In genomic region chr1:78435967-78436366, GRCm38 (mm10) we compare ENCODE assay signal across 20 mouse cellular contexts. TPM values are rescaled to one million over a fixed set of nuclear protein-coding genes. Genes with fewer than 3 reads are reported as not detected.
DNase-seq lines count a peak whose midpoint lies in the region; ATAC-seq and TF ChIP-seq lines count a peak whose summit lies in the region.
"Had no signal": no experiment of that assay in that cellular context is flagged by ENCODE, and none has a peak within 500 bp of the region (broad histone marks: within the 10 kb centered on the region; RNA-seq: fewer than 3 reads in every experiment).

No protein-coding gene starts in this region.

- H3ac ChIP-seq in C2C12 (ENCODE audit: control insufficient read depth, insufficient read length, low read depth): no peak overlapping the region
- no peak overlapping the region for H3ac ChIP-seq in myocyte (ENCODE audit: control insufficient read depth, insufficient read length)

- peak overlapping the region; percentile 14; the same call in 1 of the 2 replicates for H3K27ac ChIP-seq in kidney, postnatal 0 days
- H3K27ac ChIP-seq: hindbrain, embryonic 12.5 days; left cerebral cortex, adult 2 months; limb, embryonic 10.5 days had no signal

- no peak overlapping the region for H3K9ac ChIP-seq in kidney, postnatal 0 days (ENCODE audit: low read depth, low read length)
- H3K9ac ChIP-seq: hindbrain, embryonic 12.5 days; lung, embryonic 14.5 days had no signal

- no peak for TF ChIP-seq CTCF in kidney, postnatal 0 days (IDR thresholded peaks at IDR 0.05; ENCODE audit: low read depth)
- TF ChIP-seq CTCF in C2C12 (IDR thresholded peaks at IDR 0.05; ENCODE audit: control insufficient read depth, insufficient read depth, insufficient read length): no peak

- no peak overlapping the region for H3K4me2 ChIP-seq in kidney, postnatal 0 days (ENCODE audit: low read length)
- no peak overlapping the region for H3K4me2 ChIP-seq in myocyte (ENCODE audit: low read depth)
- H3K4me2 ChIP-seq: heart, embryonic 11.5 days; hindbrain, embryonic 12.5 days; lung, embryonic 14.5 days had no signal

- no peaks in the 10 kb centered on the region for H3K36me3 ChIP-seq in kidney, postnatal 0 days (ENCODE audit: insufficient read depth, low read length)
- H3K36me3 ChIP-seq in C2C12 (ENCODE audit: control insufficient read depth, insufficient read depth): peaks cover 44% of the 10 kb centered on the region
- peaks cover 46% of the 10 kb centered on the region for H3K36me3 ChIP-seq in myocyte (ENCODE audit: control insufficient read depth, insufficient read depth)

- H3K9me3 ChIP-seq in kidney, postnatal 0 days (replicated peaks; ENCODE audit: low read length): no peaks in the 10 kb centered on the region
- H3K9me3 ChIP-seq: hindbrain, embryonic 12.5 days; limb, embryonic 10.5 days had no signal

- ATAC-seq in kidney, postnatal 0 days (replicated peaks; ENCODE audit: low FRiP score, low read depth): peak; percentile 33; the same call in 1 of the 2 replicates
- peak; percentile 74 for ATAC-seq in CD4-positive, CD25-positive, alpha-beta regulatory T cell, adult 4 months

- no peak overlapping the region for H3K4me3 ChIP-seq in kidney, postnatal 0 days (replicated peaks; ENCODE audit: low read depth, low read length)
- H3K4me3 ChIP-seq in C2C12 (ENCODE audit: insufficient read depth, poor library complexity, severe bottlenecking) (no peak overlapping the region), myocyte (no peak overlapping the region)
- H3K4me3 ChIP-seq: hindbrain, embryonic 12.5 days; left cerebral cortex, adult 2 months; limb, embryonic 10.5 days had no signal

- H3K79me2 ChIP-seq in C2C12 (ENCODE audit: control insufficient read depth, insufficient read depth): peaks cover 18% of the 10 kb centered on the region
- peaks cover 8% of the 10 kb centered on the region for H3K79me2 ChIP-seq in myocyte (ENCODE audit: control insufficient read depth, insufficient read depth)

- no peak for TF ChIP-seq POLR2A in myocyte (IDR thresholded peaks at IDR 0.05; ENCODE audit: insufficient read length, low read depth)

- H3K79me3 ChIP-seq in C2C12 (ENCODE audit: low read depth): peaks cover 6% of the 10 kb centered on the region

- no peaks in the 10 kb centered on the region for H3K27me3 ChIP-seq in kidney, postnatal 0 days (ENCODE audit: insufficient read depth, low read length)
- no peaks in the 10 kb centered on the region for H3K27me3 ChIP-seq in C2C12 (ENCODE audit: control insufficient read depth, insufficient read depth, insufficient read length)
- no peaks in the 10 kb centered on the region for H3K27me3 ChIP-seq in myocyte (ENCODE audit: control insufficient read depth, insufficient read depth, insufficient read length)
- H3K27me3 ChIP-seq: hindbrain, embryonic 12.5 days had no signal

- 42% methylated on average over 2 of the region's 2 CpGs for WGBS in kidney, postnatal 0 days

- no peak for DNase-seq in kidney, postnatal 0 days (ENCODE audit: low spot score)
- DNase-seq in kidney, postnatal 10 days: no peak
- no peak for DNase-seq in retina, embryonic 14.5 days (ENCODE audit: low spot score)
- no peak for DNase-seq in c-Kit-positive CD71-positive TER-119-positive erythroid progenitor cells, embryonic 14.5 days (ENCODE audit: low spot score)
- DNase-seq in heart, adult 18-20 months: no peak
- DNase-seq: adrenal gland, adult 2 months; cerebellum, adult 11-12 months; heart, postnatal 14 days; kidney, postnatal 14 days; layer of hippocampus, adult 9-11 months; lung, embryonic 14.5 days; lung, postnatal 4 days; right cerebral cortex, postnatal 25 days had no signal

- H3K4me1 ChIP-seq in kidney, postnatal 0 days (replicated peaks; ENCODE audit: insufficient read depth, low read length): no peaks in the 10 kb centered on the region
- H3K4me1 ChIP-seq: hindbrain, embryonic 12.5 days had no signal

TF ChIP-seq in C2C12, 6 proteins besides CTCF, POLR2A, EP300 and RAD21:
- TF ChIP-seq MYOD1 (IDR thresholded peaks at IDR 0.05; ENCODE audit: control insufficient read depth, insufficient read length, low read depth): peak; percentile 27
- TF ChIP-seq CEBPB (IDR thresholded peaks at IDR 0.05; ENCODE audit: low read depth): no peak
TF ChIP-seq in C2C12: peak in this region for 1.

TF ChIP-seq in myocyte, 11 proteins besides CTCF, POLR2A, EP300 and RAD21:
- peak in 2 of 3 experiments; percentile 44 to 61 for TF ChIP-seq MYOD1 (IDR thresholded peaks at IDR 0.05; ENCODE audit: control insufficient read depth in 1 of 3, insufficient read length in 2 of 3, low read depth in 2 of 3)
- TF ChIP-seq TCF12 (IDR thresholded peaks at IDR 0.05; ENCODE audit: insufficient read depth, poor library complexity, severe bottlenecking): no peak

RNA-seq across cellular contexts. Expression of gene Farsb, which starts 52.7 kb away (rescaled TPM):
- polyA plus RNA-seq in kidney, postnatal 0 days (2015; fragmentation: Nextera tagmentation; extraction: Ambion mirVana): 94.3 and 98.7 TPM in 2 replicates
- 53.6 TPM for polyA plus RNA-seq in C2C12 (2012; fragmentation: generic; extraction: Trizol)
- 10 to 100 TPM; 64.1 to 76.8 TPM for polyA plus RNA-seq in CD4-positive, CD25-positive, alpha-beta regulatory T cell, adult 4 months (2017; shearing (Covaris generic))
- polyA plus RNA-seq in myocyte (2012; fragmentation: generic; extraction: Trizol): 77.5 TPM
- total RNA-seq in heart, adult 18-20 months (2021): 10 to 100 TPM; 47.8 to 51.2 TPM
